Mouse (Mus musculus) erythroblast, embryonic 14.5 days (primary cell): ENCODE data around the gene Slc4a5.

Source experiments
- GATA1 ChIP-seq: IDR thresholded peaks from 2 replicates; pipeline ENCODE4 v1.6.1; 2012; ENCODE audit warnings: low read length, inconsistent platforms, mixed read lengths
- TAL1 ChIP-seq: IDR thresholded peaks from 3 replicates; pipeline ENCODE4 v1.6.1; 2012; ENCODE audit warnings: low read length, inconsistent platforms, mixed read lengths

- no peak for TF ChIP-seq GATA1
- no peak for TF ChIP-seq TAL1
Measured at GRCm38 (mm10) chr6:83244422-83245061, 24.9 kb downstream of the Slc4a5 start.
